Mouse (Mus musculus) lung, postnatal 0 days (tissue): ENCODE data around the gene Cnot1.

Source experiments
- CTCF ChIP-seq: IDR thresholded peaks from 2 replicates; pipeline ENCODE4 v1.5.1; 2016; ENCODE audit warnings: antibody characterized with exemption, mild to moderate bottlenecking
- EP300 ChIP-seq: IDR thresholded peaks from 2 replicates; pipeline ENCODE4 v1.6.1; 2016; ENCODE audit warnings: antibody characterized with exemption, mild to moderate bottlenecking, control low read depth

DNA sequence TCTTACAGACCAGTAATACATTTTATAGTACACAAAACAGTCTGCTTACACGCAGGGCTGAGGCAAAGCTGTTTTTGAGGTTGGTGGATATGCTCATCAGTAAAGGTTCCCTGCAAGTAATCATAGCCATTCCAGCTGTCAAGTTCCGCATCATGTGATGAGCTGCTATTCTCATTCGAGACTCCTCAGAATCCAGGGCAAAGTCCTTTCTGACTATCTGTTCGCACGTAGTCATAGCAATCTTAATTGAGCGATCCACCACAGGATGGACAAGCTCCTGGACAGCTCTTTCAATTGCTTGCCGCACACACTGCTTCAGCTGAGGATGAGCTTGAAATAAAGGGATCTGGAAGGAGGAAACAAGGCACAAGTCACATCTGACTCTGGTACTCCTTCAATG, 65.5 kb downstream of the Cnot1 start:
- TF ChIP-seq CTCF: no peak
- TF ChIP-seq EP300: no peak
